Mouse (Mus musculus) myocyte (in vitro differentiated cells): ENCODE data around the gene Elovl7. TPM values are rescaled to one million over a fixed set of nuclear protein-coding genes. Genes with fewer than 3 reads are reported as not detected.

ENCODE experiments used
- H3K27me3 ChIP-seq: one replicate; pipeline ENCODE4 v1.6.1; 2011; ENCODE audit not compliant: control insufficient read depth, insufficient read depth, insufficient read length
- H3K36me3 ChIP-seq: one replicate; pipeline ENCODE4 v1.6.1; 2011; ENCODE audit not compliant: control insufficient read depth, insufficient read depth
- H3K4me2 ChIP-seq: one replicate; pipeline ENCODE4 v1.6.1; 2011; ENCODE audit warnings: low read depth, control low read depth
- H3K4me3 ChIP-seq: one replicate; pipeline ENCODE4 v1.5.1; 2011; ENCODE audit warnings: mild to moderate bottlenecking, control low read depth, moderate library complexity
- H3K79me2 ChIP-seq: one replicate; pipeline ENCODE4 v1.6.1; 2011; ENCODE audit not compliant: control insufficient read depth, insufficient read depth
- H3ac ChIP-seq: one replicate; pipeline ENCODE4 v1.6.1; 2011; ENCODE audit not compliant: control insufficient read depth, insufficient read length
- CEBPB ChIP-seq: IDR thresholded peaks from 2 replicates; pipeline ENCODE4 v1.6.1; 2011; ENCODE audit warnings: mild to moderate bottlenecking, moderate library complexity; ENCODE audit not compliant: poor library complexity, insufficient read depth, severe bottlenecking
- E2F4 ChIP-seq: IDR thresholded peaks from one replicate; pipeline ENCODE4 v1.6.1; 2011; ENCODE audit warnings: mild to moderate bottlenecking, control low read depth, moderate library complexity; ENCODE audit not compliant: insufficient read depth
- MAX ChIP-seq: IDR thresholded peaks from one replicate; pipeline ENCODE4 v1.6.1; 2011; ENCODE audit warnings: low read depth, mild to moderate bottlenecking, control low read depth
- MYOD1 ChIP-seq, 3 experiments: IDR thresholded peaks; one replicate each; pipeline ENCODE4 v1.6.1; 2011; ENCODE audit warnings: control low read depth in 2 of 3, low read depth in 2 of 3, mild to moderate bottlenecking in 2 of 3, moderate library complexity in 1 of 3; ENCODE audit not compliant: insufficient read length in 2 of 3, control insufficient read depth in 1 of 3
- MYOG ChIP-seq, 3 experiments: IDR thresholded peaks; one replicate each; pipeline ENCODE4 v1.6.1; 2011; ENCODE audit warnings: control low read depth in 2 of 3, low read depth in 2 of 3, mild to moderate bottlenecking in 2 of 3; ENCODE audit not compliant: insufficient read length in 2 of 3, control insufficient read depth in 1 of 3, insufficient read depth in 1 of 3
- POLR2A ChIP-seq: IDR thresholded peaks from one replicate; pipeline ENCODE4 v1.6.1; 2011; ENCODE audit warnings: low read depth, mild to moderate bottlenecking, control low read depth, moderate library complexity; ENCODE audit not compliant: insufficient read length
- POLR2AphosphoS2 ChIP-seq: IDR thresholded peaks from one replicate; pipeline ENCODE4 v1.6.1; 2011; ENCODE audit warnings: low read depth, control low read depth; ENCODE audit not compliant: insufficient read length
- REST ChIP-seq: IDR thresholded peaks from one replicate; pipeline ENCODE4 v1.6.1; 2011; ENCODE audit warnings: mild to moderate bottlenecking, control low read depth, moderate library complexity; ENCODE audit not compliant: insufficient read depth, insufficient read length
- SRF ChIP-seq: IDR thresholded peaks from one replicate; pipeline ENCODE4 v1.6.1; 2011; ENCODE audit warnings: low read depth; ENCODE audit not compliant: control insufficient read depth, insufficient read length
- TCF12 ChIP-seq: IDR thresholded peaks from one replicate; pipeline ENCODE4 v1.6.1; 2011; ENCODE audit warnings: mild to moderate bottlenecking, control low read depth; ENCODE audit not compliant: poor library complexity, insufficient read depth, severe bottlenecking
- TCF3 ChIP-seq: IDR thresholded peaks from one replicate; pipeline ENCODE4 v1.6.1; 2011; ENCODE audit warnings: low read depth, control low read depth; ENCODE audit not compliant: insufficient read length
- USF1 ChIP-seq: IDR thresholded peaks from one replicate; pipeline ENCODE4 v1.6.1; 2011; ENCODE audit warnings: low read depth, mild to moderate bottlenecking, control low read depth, moderate library complexity
- polyA plus RNA-seq: library from polyadenylated mRNA; unstranded; fragments of >200 nt; fragmentation: generic; extraction: Trizol; gene quantifications from one replicate; pipeline ENCODE4 v1.2.1, GENCODE M21; 2012; ENCODE audit warnings: missing spikeins

Gene Elovl7
- polyA plus RNA-seq, 1 experiment, result 0.34 TPM

DNA sequence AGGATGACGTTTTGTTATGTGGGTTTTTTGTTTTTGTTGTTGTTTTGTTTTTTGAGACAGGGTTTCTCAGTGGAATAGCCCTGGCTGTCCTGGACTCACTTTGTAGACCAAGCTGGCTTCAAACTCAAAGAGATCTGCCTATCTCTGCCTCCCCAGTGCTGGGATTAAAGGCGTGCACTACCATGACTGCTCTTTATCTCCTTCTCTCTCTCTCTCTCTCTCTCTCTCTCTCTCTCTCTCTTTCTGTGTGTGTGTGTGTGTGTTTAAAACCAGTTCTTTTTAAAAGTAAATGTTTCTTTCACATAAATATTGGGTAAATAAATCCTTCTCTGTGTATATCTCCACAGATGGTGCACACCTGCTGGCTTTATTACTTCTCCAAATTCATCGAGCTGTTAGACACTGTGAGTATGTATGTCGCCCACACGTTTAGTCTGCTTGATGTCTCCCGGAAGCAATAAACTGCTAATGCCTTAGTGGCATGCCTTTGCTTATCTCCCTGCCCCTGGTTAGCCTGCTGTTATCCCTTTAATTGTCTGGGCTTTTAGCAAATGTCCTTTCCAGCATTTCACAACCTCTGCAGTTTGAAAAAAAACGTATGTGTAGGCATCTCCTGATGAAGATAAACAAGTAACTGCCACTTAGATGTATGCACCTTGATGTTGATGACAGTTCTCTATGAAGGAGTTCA, 57.4 kb downstream of the Elovl7 start:
- no peaks in the 10 kb centered on the region for H3K79me2 ChIP-seq
- no peaks in the 10 kb centered on the region for H3K36me3 ChIP-seq
- H3ac ChIP-seq, result no peak overlapping the region
- H3K4me2 ChIP-seq, result no peak overlapping the region
- H3K4me3 ChIP-seq, result no peak overlapping the region
- H3K27me3 ChIP-seq, result no peaks in the 10 kb centered on the region
- TF ChIP-seq E2F4 (no peak), USF1 (no peak), MAX (no peak), TCF12 (no peak)

DNA sequence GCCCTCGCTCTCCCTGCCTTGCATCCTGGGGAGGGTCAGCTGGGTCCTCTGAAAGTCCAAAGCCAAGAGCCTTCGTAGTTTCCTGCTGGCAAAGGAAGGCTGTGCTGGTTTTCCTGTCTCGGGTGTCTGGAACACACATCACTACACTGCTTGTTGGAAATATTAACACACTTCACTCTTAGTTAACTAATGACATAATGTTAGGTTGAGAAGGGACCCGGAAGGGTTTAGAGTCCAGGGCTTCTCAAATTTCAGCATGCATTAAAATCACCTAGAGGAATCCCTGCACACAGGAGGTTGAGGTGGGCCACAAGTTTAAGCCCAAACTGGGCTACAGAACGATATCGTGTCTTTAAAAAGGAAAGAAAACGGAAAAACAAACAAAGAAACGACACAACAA, 58.1 kb downstream of the Elovl7 start:
- Histone ChIP-seq H3K27me3 (no peaks in the 10 kb centered on the region), H3K36me3 (no peaks in the 10 kb centered on the region), H3K79me2 (no peaks in the 10 kb centered on the region), H3ac (no peak overlapping the region), H3K4me3 (no peak overlapping the region), H3K4me2 (no peak overlapping the region)
- no peak for TF ChIP-seq MYOD1 (IDR thresholded peaks at IDR 0.05; ENCODE audit: control insufficient read depth in 1 of 3, insufficient read length in 2 of 3, low read depth in 2 of 3)
- no peak for TF ChIP-seq USF1
- no peak for TF ChIP-seq TCF12
- no peak for TF ChIP-seq MYOG (IDR thresholded peaks at IDR 0.05; ENCODE audit: control insufficient read depth in 1 of 3, insufficient read depth in 1 of 3, insufficient read length in 2 of 3, low read depth in 2 of 3)
- TF ChIP-seq POLR2A, result no peak
- no peak for TF ChIP-seq MAX
- TF ChIP-seq SRF, result no peak
- TF ChIP-seq POLR2AphosphoS2, result no peak
- TF ChIP-seq TCF3, result no peak
- no peak for TF ChIP-seq CEBPB
- TF ChIP-seq REST, result no peak
- TF ChIP-seq E2F4, result no peak

DNA sequence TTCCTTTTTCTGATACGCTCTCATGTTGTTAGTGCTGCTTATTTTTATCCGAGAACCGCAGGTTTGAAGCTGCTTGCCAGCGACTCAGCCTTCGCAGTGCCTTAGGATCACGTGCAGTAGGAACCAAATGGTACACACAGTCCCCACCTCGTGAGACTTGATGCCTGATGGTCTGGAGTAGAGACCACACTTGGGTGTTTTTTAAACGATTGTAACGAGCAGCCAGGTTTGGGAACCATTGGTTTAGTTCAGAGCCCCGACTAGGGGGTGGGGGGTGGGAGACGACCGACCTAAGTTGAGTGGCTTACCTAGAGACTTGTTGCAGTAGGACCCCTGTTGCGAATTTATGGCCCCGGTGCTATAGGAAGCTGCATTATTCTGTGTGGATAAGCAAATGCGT, 58.8 kb downstream of the Elovl7 start:
- H3K79me2 ChIP-seq, result no peaks in the 10 kb centered on the region

DNA sequence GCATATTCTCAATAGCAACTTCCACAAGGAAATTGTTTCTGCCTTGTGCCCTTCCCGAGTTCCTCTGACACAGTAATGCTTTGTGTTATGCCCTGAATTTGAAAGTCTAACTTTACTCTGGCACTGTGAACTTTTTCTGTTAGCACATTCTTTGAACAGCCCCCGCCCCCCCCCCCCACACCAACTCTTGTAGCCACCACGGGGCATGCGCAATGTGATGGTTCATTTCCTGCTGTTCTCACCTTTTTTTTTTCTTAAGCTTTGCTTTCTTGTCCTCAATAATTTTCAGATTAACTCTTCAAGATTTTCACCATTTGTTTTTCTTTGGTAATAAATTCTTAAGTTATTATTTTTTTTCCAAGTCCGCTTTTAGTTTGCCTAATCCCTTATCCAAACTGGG, 59.3 kb downstream of the Elovl7 start:
- no peak for TF ChIP-seq USF1
- TF ChIP-seq TCF12, result no peak
- TF ChIP-seq CEBPB, result no peak
- TF ChIP-seq POLR2AphosphoS2, result no peak
- no peak for TF ChIP-seq TCF3
- TF ChIP-seq MYOD1 (IDR thresholded peaks at IDR 0.05; ENCODE audit: control insufficient read depth in 1 of 3, insufficient read length in 2 of 3, low read depth in 2 of 3), result no peak
- TF ChIP-seq MAX, result no peak
- no peak for TF ChIP-seq E2F4
- no peak for TF ChIP-seq SRF
- no peak for TF ChIP-seq POLR2A
- TF ChIP-seq REST, result no peak
- TF ChIP-seq MYOG (IDR thresholded peaks at IDR 0.05; ENCODE audit: control insufficient read depth in 1 of 3, insufficient read depth in 1 of 3, insufficient read length in 2 of 3, low read depth in 2 of 3), result no peak
- H3K27me3 ChIP-seq, result no peaks in the 10 kb centered on the region
- no peaks in the 10 kb centered on the region for H3K79me2 ChIP-seq
- no peak overlapping the region for H3K4me3 ChIP-seq
- no peaks in the 10 kb centered on the region for H3K36me3 ChIP-seq
- H3ac ChIP-seq, result no peak overlapping the region
- no peak overlapping the region for H3K4me2 ChIP-seq

More for the DNA sequence above, 58.8 kb downstream of the Elovl7 start:
- no peaks in the 10 kb centered on the region for H3K27me3 ChIP-seq
- H3K36me3 ChIP-seq, result no peaks in the 10 kb centered on the region
- H3K4me3 ChIP-seq, result no peak overlapping the region
- TF ChIP-seq MYOG (IDR thresholded peaks at IDR 0.05; ENCODE audit: control insufficient read depth in 1 of 3, insufficient read depth in 1 of 3, insufficient read length in 2 of 3, low read depth in 2 of 3), result no peak
- TF ChIP-seq MAX, result no peak
- TF ChIP-seq MYOD1 (IDR thresholded peaks at IDR 0.05; ENCODE audit: control insufficient read depth in 1 of 3, insufficient read length in 2 of 3, low read depth in 2 of 3), result no peak
- TF ChIP-seq CEBPB, result no peak
- TF ChIP-seq POLR2A, result no peak
- TF ChIP-seq SRF, result no peak
- TF ChIP-seq REST, result no peak
- no peak for TF ChIP-seq TCF12
- no peak overlapping the region for H3ac ChIP-seq
- no peak overlapping the region for H3K4me2 ChIP-seq

DNA sequence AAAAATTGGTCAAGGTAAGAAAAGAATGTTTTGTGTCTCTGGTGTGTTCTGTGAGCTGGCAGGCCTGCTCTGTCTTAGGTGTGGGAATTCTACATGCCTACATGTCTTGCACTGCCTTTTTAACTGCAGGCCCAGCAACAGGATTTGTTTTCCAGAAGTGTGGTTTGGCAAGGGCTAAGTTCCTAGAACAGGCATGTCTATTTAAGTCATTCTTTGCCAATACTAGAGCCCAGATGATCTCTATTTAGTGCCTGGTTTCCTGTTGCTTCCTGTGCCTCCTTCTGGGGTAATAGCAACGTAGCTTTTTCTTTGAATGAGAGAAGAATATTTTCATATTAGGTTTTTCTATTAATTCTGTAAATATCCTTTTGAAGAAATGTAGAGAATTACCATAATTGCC, 62.4 kb downstream of the Elovl7 start:
- H3K27me3 ChIP-seq, result no peaks in the 10 kb centered on the region
- H3K36me3 ChIP-seq, result no peaks in the 10 kb centered on the region
- H3K79me2 ChIP-seq, result no peaks in the 10 kb centered on the region
- no peak overlapping the region for H3ac ChIP-seq
- no peak overlapping the region for H3K4me2 ChIP-seq
- TF ChIP-seq MYOG (IDR thresholded peaks at IDR 0.05; ENCODE audit: control insufficient read depth in 1 of 3, insufficient read depth in 1 of 3, insufficient read length in 2 of 3, low read depth in 2 of 3), result no peak
- TF ChIP-seq POLR2A, result no peak
- no peak for TF ChIP-seq E2F4
- no peak for TF ChIP-seq CEBPB
- no peak for TF ChIP-seq SRF
- TF ChIP-seq USF1, result no peak
- no peak for TF ChIP-seq MAX
- no peak for TF ChIP-seq TCF3
- TF ChIP-seq POLR2AphosphoS2, result no peak
- no peak for TF ChIP-seq REST
- TF ChIP-seq MYOD1 (IDR thresholded peaks at IDR 0.05; ENCODE audit: control insufficient read depth in 1 of 3, insufficient read length in 2 of 3, low read depth in 2 of 3), result no peak
- no peak for TF ChIP-seq TCF12
- no peak overlapping the region for H3K4me3 ChIP-seq
